8 mouse cellular contexts compared by ENCODE assay signal in the genomic region with DNA sequence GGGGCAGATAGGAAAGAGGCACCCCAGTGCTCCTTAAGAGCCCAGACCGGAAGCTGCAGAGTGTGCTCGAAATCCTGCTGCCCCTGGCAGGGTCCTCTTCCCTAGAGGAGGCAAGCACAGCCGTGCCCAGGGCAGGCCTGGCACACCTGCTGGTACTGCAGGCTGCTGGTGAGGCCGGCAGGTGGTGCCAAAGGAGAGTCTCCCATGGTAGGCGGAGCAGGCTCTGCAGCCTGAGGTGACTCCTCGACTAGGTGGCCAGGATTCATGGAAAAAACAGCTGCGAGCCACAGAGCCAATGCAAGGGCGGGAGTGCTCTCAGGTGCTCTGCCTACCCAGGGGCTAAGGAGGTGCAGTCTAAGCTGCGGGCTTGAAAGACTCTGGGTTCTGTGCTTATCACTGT. TPM values are rescaled to one million over a fixed set of nuclear protein-coding genes. Genes with fewer than 3 reads are reported as not detected.
DNase-seq lines count a peak whose midpoint lies in the region; ATAC-seq and TF ChIP-seq lines count a peak whose summit lies in the region.
"Had no signal": no experiment of that assay in that cellular context is flagged by ENCODE, and none has a peak within 500 bp of the region (broad histone marks: within the 10 kb centered on the region; RNA-seq: fewer than 3 reads in every experiment).

No protein-coding gene starts in this region.

- no peak overlapping the region for H3K4me2 ChIP-seq in midbrain, embryonic 14.5 days (ENCODE audit: low read length)
- H3K4me2 ChIP-seq in midbrain, embryonic 16.5 days (ENCODE audit: low read length): no peak overlapping the region
- no peak overlapping the region for H3K4me2 ChIP-seq in embryonic facial prominence, embryonic 11.5 days (ENCODE audit: low read depth, low read length)
- no peak overlapping the region for H3K4me2 ChIP-seq in kidney, postnatal 0 days (ENCODE audit: low read length)

- H3K36me3 ChIP-seq in midbrain, embryonic 14.5 days (ENCODE audit: control insufficient read depth, insufficient read depth, low read length): 0 out of 2 replicates have a peak, but pooled peaks cover 3% of the 10 kb centered on the region
- H3K36me3 ChIP-seq in midbrain, embryonic 16.5 days (ENCODE audit: control insufficient read depth, insufficient read depth, low read length): no peaks in the 10 kb centered on the region
- no peaks in the 10 kb centered on the region for H3K36me3 ChIP-seq in embryonic facial prominence, embryonic 11.5 days (replicated peaks; ENCODE audit: control insufficient read depth, insufficient read depth, low read depth, low read length)
- 0 out of 2 replicates have a peak, but pooled peaks cover 3% of the 10 kb centered on the region for H3K36me3 ChIP-seq in kidney, postnatal 0 days (ENCODE audit: insufficient read depth, low read length)

- no peaks in the 10 kb centered on the region for H3K4me1 ChIP-seq in midbrain, embryonic 14.5 days (ENCODE audit: control insufficient read depth, insufficient read depth, low read length)
- H3K4me1 ChIP-seq in midbrain, embryonic 16.5 days (ENCODE audit: control insufficient read depth, insufficient read depth, low read length): no peaks in the 10 kb centered on the region
- H3K4me1 ChIP-seq in bone marrow, adult 2 months (ENCODE audit: control insufficient read depth, insufficient read depth, low read length): no peaks in the 10 kb centered on the region
- H3K4me1 ChIP-seq in embryonic facial prominence, embryonic 11.5 days (ENCODE audit: control insufficient read depth, insufficient read depth, low read length): no peaks in the 10 kb centered on the region
- no peaks in the 10 kb centered on the region for H3K4me1 ChIP-seq in kidney, postnatal 0 days (replicated peaks; ENCODE audit: insufficient read depth, low read length)

- no peak overlapping the region for H3K4me3 ChIP-seq in midbrain, embryonic 14.5 days (replicated peaks; ENCODE audit: low read depth, low read length)
- H3K4me3 ChIP-seq in midbrain, embryonic 16.5 days (ENCODE audit: low read depth, low read length): no peak overlapping the region
- H3K4me3 ChIP-seq in bone marrow, adult 2 months (replicated peaks; ENCODE audit: control insufficient read depth, low read depth, low read length): no peak overlapping the region
- no peak overlapping the region for H3K4me3 ChIP-seq in embryonic facial prominence, embryonic 11.5 days (ENCODE audit: low read depth, low read length)
- no peak overlapping the region for H3K4me3 ChIP-seq in kidney, postnatal 0 days (replicated peaks; ENCODE audit: low read depth, low read length)
- H3K4me3 ChIP-seq: erythroblast, embryonic 14.5 days had no signal

- peak; percentile 41; the same call in 1 of the 2 replicates for TF ChIP-seq CTCF in bone marrow, adult 2 months (IDR thresholded peaks at IDR 0.05; ENCODE audit: control insufficient read depth, insufficient read depth, low read length)
- TF ChIP-seq CTCF in kidney, postnatal 0 days (IDR thresholded peaks at IDR 0.05; ENCODE audit: low read depth): peak; percentile 79

- H3K9me3 ChIP-seq in midbrain, embryonic 14.5 days (ENCODE audit: control insufficient read depth, low read length): no peaks in the 10 kb centered on the region
- H3K9me3 ChIP-seq in midbrain, embryonic 16.5 days (replicated peaks; ENCODE audit: control insufficient read depth, low read length, poor library complexity, severe bottlenecking): no peaks in the 10 kb centered on the region
- H3K9me3 ChIP-seq in embryonic facial prominence, embryonic 11.5 days (replicated peaks; ENCODE audit: control insufficient read depth, low read length): no peaks in the 10 kb centered on the region
- H3K9me3 ChIP-seq in kidney, postnatal 0 days (replicated peaks; ENCODE audit: low read length): no peaks in the 10 kb centered on the region

- H3K27me3 ChIP-seq in midbrain, embryonic 14.5 days (ENCODE audit: control insufficient read depth, insufficient read depth, low read length): no peaks in the 10 kb centered on the region
- no peaks in the 10 kb centered on the region for H3K27me3 ChIP-seq in midbrain, embryonic 16.5 days (ENCODE audit: control insufficient read depth, insufficient read depth, low read depth, low read length)
- H3K27me3 ChIP-seq in embryonic facial prominence, embryonic 11.5 days (ENCODE audit: control insufficient read depth, insufficient read depth, low read length): no peaks in the 10 kb centered on the region
- H3K27me3 ChIP-seq in kidney, postnatal 0 days (ENCODE audit: insufficient read depth, low read length): no peaks in the 10 kb centered on the region

- no peak for TF ChIP-seq POLR2A in bone marrow, adult 2 months (IDR thresholded peaks at IDR 0.05; ENCODE audit: borderline replicate concordance, control insufficient read depth, low read depth, low read length)

- H3K27ac ChIP-seq in midbrain, embryonic 14.5 days (replicated peaks; ENCODE audit: low read depth, low read length): no peak overlapping the region
- H3K27ac ChIP-seq in midbrain, embryonic 16.5 days (ENCODE audit: low read length): no peak overlapping the region
- no peak overlapping the region for H3K27ac ChIP-seq in bone marrow, adult 2 months (ENCODE audit: control insufficient read depth, insufficient read depth, low read depth, low read length, poor library complexity)
- H3K27ac ChIP-seq in embryonic facial prominence, embryonic 11.5 days (replicated peaks; ENCODE audit: low read depth, low read length): no peak overlapping the region
- H3K27ac ChIP-seq in kidney, postnatal 0 days: no peak overlapping the region

- no peak for ATAC-seq in midbrain, embryonic 14.5 days (ENCODE audit: low FRiP score, low TSS enrichment)
- no peak for ATAC-seq in midbrain, embryonic 16.5 days
- no peak for ATAC-seq in embryonic facial prominence, embryonic 11.5 days (replicated peaks; ENCODE audit: insufficient number of reproducible peaks, low FRiP score, low TSS enrichment, low read depth)
- peak; percentile 76; the same call in 1 of the 2 replicates for ATAC-seq in kidney, postnatal 0 days (replicated peaks; ENCODE audit: low FRiP score, low read depth)
- peak; percentile 74 for ATAC-seq in megakaryocyte progenitor cell, adult 5-6 weeks (replicated peaks; ENCODE audit: poor library complexity)

- WGBS in midbrain, embryonic 14.5 days: 51% methylated on average over 9 of the region's 9 CpGs
- 48% methylated on average over 9 of the region's 9 CpGs for WGBS in midbrain, embryonic 16.5 days
- 62% methylated on average over 9 of the region's 9 CpGs for WGBS in bone marrow, adult 2 months
- WGBS in embryonic facial prominence, embryonic 11.5 days: 41% methylated on average over 9 of the region's 9 CpGs
- WGBS in kidney, postnatal 0 days: 41% methylated on average over 9 of the region's 9 CpGs

- H3K9ac ChIP-seq in midbrain, embryonic 14.5 days (replicated peaks; ENCODE audit: low read length): no peak overlapping the region
- H3K9ac ChIP-seq in midbrain, embryonic 16.5 days (ENCODE audit: low read depth, low read length): no peak overlapping the region
- H3K9ac ChIP-seq in embryonic facial prominence, embryonic 11.5 days (replicated peaks; ENCODE audit: low read length): no peak overlapping the region
- no peak overlapping the region for H3K9ac ChIP-seq in kidney, postnatal 0 days (ENCODE audit: low read depth, low read length)

- peak; percentile 45 for DNase-seq in midbrain, embryonic 14.5 days
- peak; percentile 16 for DNase-seq in embryonic facial prominence, embryonic 11.5 days (ENCODE audit: low spot score)
- peak; percentile 61 for DNase-seq in kidney, postnatal 0 days (ENCODE audit: low spot score)
- DNase-seq in spleen, postnatal 36 days (ENCODE audit: low spot score in 2 of 2): no peak

RNA-seq across cellular contexts. Expression of gene Cdiptos, which starts 10.4 kb away (rescaled TPM):
- 1.1 and 1.3 TPM in 2 replicates for polyA plus RNA-seq in midbrain, embryonic 14.5 days (2014; fragmentation: Nextera tagmentation; extraction: Ambion mirVana)
- polyA plus RNA-seq in midbrain, embryonic 16.5 days (2015; fragmentation: Nextera tagmentation; extraction: Ambion mirVana): 0.69 and 0.96 TPM in 2 replicates
- 2.3 and 2.4 TPM in 2 replicates for polyA plus RNA-seq in bone marrow, adult 2 months (2011; ENCODE audit: insufficient read depth, insufficient read length, low replicate concordance, missing spikeins)
- polyA plus RNA-seq in embryonic facial prominence, embryonic 11.5 days (2014; fragmentation: Nextera tagmentation; extraction: Ambion mirVana): 1.0 and 2.0 TPM in 2 replicates
- polyA plus RNA-seq in kidney, postnatal 0 days (2015; fragmentation: Nextera tagmentation; extraction: Ambion mirVana): 1.6 and 2.8 TPM in 2 replicates
- total RNA-seq in megakaryocyte progenitor cell, adult 5-6 weeks (2015): 4.3 and 4.9 TPM in 2 replicates
- total RNA-seq in megakaryocyte progenitor cell, adult 5-6 weeks (2017): 0.62 and 3.2 TPM in 2 replicates
- polyA plus RNA-seq: erythroblast, embryonic 14.5 days had no signal

RNA-seq across cellular contexts. Expression of gene Cdipt, which starts 10.6 kb away (rescaled TPM):
- polyA plus RNA-seq in midbrain, embryonic 14.5 days (2014; fragmentation: Nextera tagmentation; extraction: Ambion mirVana): 101 and 106 TPM in 2 replicates
- 132 and 141 TPM in 2 replicates for polyA plus RNA-seq in midbrain, embryonic 16.5 days (2015; fragmentation: Nextera tagmentation; extraction: Ambion mirVana)
- 51.4 and 89.1 TPM in 2 replicates for polyA plus RNA-seq in bone marrow, adult 2 months (2011; ENCODE audit: insufficient read depth, insufficient read length, low replicate concordance, missing spikeins)
- polyA plus RNA-seq in embryonic facial prominence, embryonic 11.5 days (2014; fragmentation: Nextera tagmentation; extraction: Ambion mirVana): 64.3 and 71.6 TPM in 2 replicates
- 118 and 120 TPM in 2 replicates for polyA plus RNA-seq in kidney, postnatal 0 days (2015; fragmentation: Nextera tagmentation; extraction: Ambion mirVana)
- total RNA-seq in megakaryocyte progenitor cell, adult 5-6 weeks (2015): 41.2 and 42.3 TPM in 2 replicates
- total RNA-seq in megakaryocyte progenitor cell, adult 5-6 weeks (2017): 50.1 and 54.7 TPM in 2 replicates

RNA-seq across cellular contexts. Expression of gene Mvp, which starts 28.1 kb away (rescaled TPM):
- polyA plus RNA-seq in midbrain, embryonic 14.5 days (2014; fragmentation: Nextera tagmentation; extraction: Ambion mirVana): 1.7 and 3.1 TPM in 2 replicates
- 2.9 and 3.2 TPM in 2 replicates for polyA plus RNA-seq in midbrain, embryonic 16.5 days (2015; fragmentation: Nextera tagmentation; extraction: Ambion mirVana)
- 6.3 and 15.1 TPM in 2 replicates for polyA plus RNA-seq in bone marrow, adult 2 months (2011; ENCODE audit: insufficient read depth, insufficient read length, low replicate concordance, missing spikeins)
- 2.6 and 3.0 TPM in 2 replicates for polyA plus RNA-seq in embryonic facial prominence, embryonic 11.5 days (2014; fragmentation: Nextera tagmentation; extraction: Ambion mirVana)
- 27.5 and 28.9 TPM in 2 replicates for polyA plus RNA-seq in kidney, postnatal 0 days (2015; fragmentation: Nextera tagmentation; extraction: Ambion mirVana)
- 2.2 and 5.1 TPM in 2 replicates for total RNA-seq in megakaryocyte progenitor cell, adult 5-6 weeks (2015)
- total RNA-seq in megakaryocyte progenitor cell, adult 5-6 weeks (2017): 17.4 and 19.2 TPM in 2 replicates

RNA-seq across cellular contexts. Expression of gene Pagr1b, which starts 30.0 kb away (rescaled TPM):
- not detected in 2 replicates for polyA plus RNA-seq in midbrain, embryonic 14.5 days (2014; fragmentation: Nextera tagmentation; extraction: Ambion mirVana)
- 0.50 TPM in 1 of 2 replicates, not detected in the other for polyA plus RNA-seq in midbrain, embryonic 16.5 days (2015; fragmentation: Nextera tagmentation; extraction: Ambion mirVana)
- not detected in 2 replicates for polyA plus RNA-seq in bone marrow, adult 2 months (2011; ENCODE audit: insufficient read depth, insufficient read length, low replicate concordance, missing spikeins)
- polyA plus RNA-seq in embryonic facial prominence, embryonic 11.5 days (2014; fragmentation: Nextera tagmentation; extraction: Ambion mirVana): 0.32 and 0.53 TPM in 2 replicates
- 0.21 and 0.65 TPM in 2 replicates for polyA plus RNA-seq in kidney, postnatal 0 days (2015; fragmentation: Nextera tagmentation; extraction: Ambion mirVana)
- total RNA-seq in megakaryocyte progenitor cell, adult 5-6 weeks (2015): not detected in 2 replicates
- not detected in 2 replicates for total RNA-seq in megakaryocyte progenitor cell, adult 5-6 weeks (2017)
- polyA plus RNA-seq: erythroblast, embryonic 14.5 days had no signal

RNA-seq across cellular contexts. Expression of gene Pagr1a, which starts 30.8 kb away (rescaled TPM):
- polyA plus RNA-seq in midbrain, embryonic 14.5 days (2014; fragmentation: Nextera tagmentation; extraction: Ambion mirVana): 21.2 and 38.3 TPM in 2 replicates
- 33.8 and 62.5 TPM in 2 replicates for polyA plus RNA-seq in midbrain, embryonic 16.5 days (2015; fragmentation: Nextera tagmentation; extraction: Ambion mirVana)
- 20.4 TPM in 1 of 2 replicates, not detected in the other for polyA plus RNA-seq in bone marrow, adult 2 months (2011; ENCODE audit: insufficient read depth, insufficient read length, low replicate concordance, missing spikeins)
- polyA plus RNA-seq in embryonic facial prominence, embryonic 11.5 days (2014; fragmentation: Nextera tagmentation; extraction: Ambion mirVana): 53.4 and 75.3 TPM in 2 replicates
- 19.4 and 25.0 TPM in 2 replicates for polyA plus RNA-seq in kidney, postnatal 0 days (2015; fragmentation: Nextera tagmentation; extraction: Ambion mirVana)
- total RNA-seq in megakaryocyte progenitor cell, adult 5-6 weeks (2015): 44.2 and 55.4 TPM in 2 replicates
- 39.8 and 48.1 TPM in 2 replicates for total RNA-seq in megakaryocyte progenitor cell, adult 5-6 weeks (2017)

Comparison
In these comparisons a context has a peak if more than half of its experiments do, and no peak if none do; other contexts are left out.
1. ATAC-seq: peak in kidney, postnatal 0 days (single experiment) and megakaryocyte progenitor cell, adult 5-6 weeks (single experiment); none in midbrain, embryonic 14.5 days (single experiment), midbrain, embryonic 16.5 days (single experiment) and embryonic facial prominence, embryonic 11.5 days (single experiment).
2. DNase-seq: peak in midbrain, embryonic 14.5 days (single experiment), embryonic facial prominence, embryonic 11.5 days (single experiment) and kidney, postnatal 0 days (single experiment); none in spleen, postnatal 36 days (0 of 2).